Mouse (Mus musculus) spleen, adult 2 months (tissue): ENCODE results near the gene Ggt1.

Source experiments
- CTCF ChIP-seq: fragments of 200-500 bp; IDR thresholded peaks from 2 replicates; pipeline ENCODE4 v1.5.1; 2011; ENCODE audit warnings: mild to moderate bottlenecking, inconsistent platforms; ENCODE audit not compliant: insufficient read depth, insufficient read length, insufficient replicate concordance; ENCODE audit errors: extremely low read depth
- POLR2A ChIP-seq: fragments of 200-500 bp; IDR thresholded peaks from 2 replicates; pipeline ENCODE4 v1.6.1; 2011; ENCODE audit warnings: low read depth, low read length, inconsistent platforms

GRCm38 (mm10) chr10:75551175-75551574 lies 10.2 kb upstream of the Ggt1 start:
- TF ChIP-seq CTCF: no peak
- no peak for TF ChIP-seq POLR2A
